In the genomic region with DNA sequence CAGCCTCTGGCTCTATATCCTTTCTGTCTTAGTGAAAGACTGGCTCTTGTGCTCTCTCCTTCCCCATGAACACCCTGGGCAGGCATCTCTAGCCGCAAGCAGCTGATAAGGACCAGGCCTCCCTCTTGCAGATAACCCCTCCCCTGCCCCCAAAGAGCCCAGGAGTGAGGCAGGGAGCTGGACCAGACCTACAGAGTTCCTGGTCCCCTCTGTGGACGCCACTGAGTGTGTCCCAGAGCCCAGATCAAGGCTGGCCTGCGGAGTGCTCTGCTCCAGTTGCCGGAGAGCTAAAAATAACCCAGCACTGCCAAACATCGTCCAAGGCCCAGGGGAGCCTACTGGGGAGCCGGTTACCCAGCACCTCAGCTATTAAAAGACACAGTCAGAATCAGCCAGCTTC, we compare ENCODE assay signal across 11 mouse cellular contexts.
A peak's percentile ranks its signal among the peaks of the same experiment; 100 is the strongest.
DNase-seq lines count a peak whose midpoint lies in the region; ATAC-seq lines count a peak whose summit lies in the region.
"Had no signal": no experiment of that assay in that cellular context is flagged by ENCODE, and none has a peak within 500 bp of the region (broad histone marks: within the 10 kb centered on the region; RNA-seq: fewer than 3 reads in every experiment).

No protein-coding gene starts in this region.

- 43% methylated on average over 6 of the region's 6 CpGs for WGBS in forebrain, embryonic 11.5 days
- 52% methylated on average over 6 of the region's 6 CpGs for WGBS in forebrain, embryonic 16.5 days
- 20% methylated on average over 6 of the region's 6 CpGs for WGBS in heart, embryonic 15.5 days
- 15% methylated on average over 6 of the region's 6 CpGs for WGBS in liver, embryonic 16.5 days (ENCODE audit: insufficient replicate concordance)

- no peak overlapping the region for H3K4me2 ChIP-seq in forebrain, embryonic 11.5 days (ENCODE audit: low read depth, low read length, severe bottlenecking)
- H3K4me2 ChIP-seq in forebrain, embryonic 16.5 days (ENCODE audit: low read length): no peak overlapping the region
- H3K4me2 ChIP-seq in heart, embryonic 15.5 days: peak overlapping the region; percentile 31
- H3K4me2 ChIP-seq in liver, embryonic 16.5 days (ENCODE audit: low read depth, low read length): 0 out of 2 replicates have a peak overlapping the region, but pooled peaks have one; percentile 8
- H3K4me2 ChIP-seq: forebrain, embryonic 13.5 days had no signal

- DNase-seq in forebrain, embryonic 11.5 days (ENCODE audit: low spot score): peak; percentile 44
- DNase-seq in adrenal gland, postnatal 10 days: peak; percentile 65
- no peak for DNase-seq in cerebellum, adult 18-20 months
- no peak for DNase-seq in left cerebral cortex, adult 8-10 months (ENCODE audit: low spot score in 2 of 2)
- DNase-seq in cerebellum, postnatal 4 days (ENCODE audit: low spot score in 2 of 2): no peak
- DNase-seq: cerebellum, postnatal 10 days; kidney, postnatal 4 days had no signal

- H3K27me3 ChIP-seq in forebrain, embryonic 11.5 days (ENCODE audit: control insufficient read depth, insufficient read depth, low read length): no peaks in the 10 kb centered on the region
- no peaks in the 10 kb centered on the region for H3K27me3 ChIP-seq in forebrain, embryonic 16.5 days (replicated peaks; ENCODE audit: control insufficient read depth, insufficient read depth, low read length)
- no peaks in the 10 kb centered on the region for H3K27me3 ChIP-seq in heart, embryonic 15.5 days
- H3K27me3 ChIP-seq in liver, embryonic 16.5 days (ENCODE audit: control insufficient read depth, insufficient read depth, low read depth, low read length): no peaks in the 10 kb centered on the region
- H3K27me3 ChIP-seq: forebrain, embryonic 13.5 days had no signal

- no peaks in the 10 kb centered on the region for H3K4me1 ChIP-seq in forebrain, embryonic 11.5 days (replicated peaks; ENCODE audit: control insufficient read depth, insufficient read depth, low read length)
- peaks cover 4% of the 10 kb centered on the region; the same call in 1 of the 2 replicates for H3K4me1 ChIP-seq in forebrain, embryonic 16.5 days (replicated peaks; ENCODE audit: control insufficient read depth, insufficient read depth, low read length)
- H3K4me1 ChIP-seq in heart, embryonic 15.5 days (replicated peaks): peaks cover 26% of the 10 kb centered on the region
- H3K4me1 ChIP-seq in liver, embryonic 16.5 days (ENCODE audit: control insufficient read depth, low read depth, low read length): peaks cover 35% of the 10 kb centered on the region
- H3K4me1 ChIP-seq: forebrain, embryonic 13.5 days had no signal

- no peak overlapping the region for H3K9ac ChIP-seq in forebrain, embryonic 11.5 days (ENCODE audit: low read length)
- H3K9ac ChIP-seq in forebrain, embryonic 16.5 days (replicated peaks; ENCODE audit: low read depth, low read length): no peak overlapping the region
- H3K9ac ChIP-seq in heart, embryonic 15.5 days: 0 out of 2 replicates have a peak overlapping the region, but pooled peaks have one; percentile 23
- H3K9ac ChIP-seq in liver, embryonic 16.5 days (ENCODE audit: low read depth, low read length): no peak overlapping the region; the same call in 1 of the 2 replicates
- H3K9ac ChIP-seq: forebrain, embryonic 13.5 days had no signal

- no peaks in the 10 kb centered on the region for H3K9me3 ChIP-seq in forebrain, embryonic 11.5 days (ENCODE audit: control insufficient read depth, low read length)
- H3K9me3 ChIP-seq in forebrain, embryonic 16.5 days (ENCODE audit: control insufficient read depth, low read length): no peaks in the 10 kb centered on the region
- H3K9me3 ChIP-seq in heart, embryonic 15.5 days (replicated peaks): no peaks in the 10 kb centered on the region
- no peaks in the 10 kb centered on the region for H3K9me3 ChIP-seq in liver, embryonic 16.5 days (replicated peaks; ENCODE audit: control insufficient read depth, low read length)
- H3K9me3 ChIP-seq: forebrain, embryonic 13.5 days had no signal

- no peak for ATAC-seq in forebrain, embryonic 11.5 days (replicated peaks; ENCODE audit: low FRiP score)
- ATAC-seq in forebrain, embryonic 16.5 days: no peak
- peak; percentile 82 for ATAC-seq in heart, embryonic 15.5 days (replicated peaks; ENCODE audit: insufficient number of reproducible peaks, insufficient read depth, low FRiP score, low read depth)
- ATAC-seq in liver, embryonic 16.5 days (ENCODE audit: low read depth): peak; percentile 14
- ATAC-seq: forebrain, embryonic 13.5 days had no signal

- no peaks in the 10 kb centered on the region for H3K36me3 ChIP-seq in forebrain, embryonic 11.5 days (ENCODE audit: control insufficient read depth, insufficient read depth, low read length)
- no peaks in the 10 kb centered on the region for H3K36me3 ChIP-seq in forebrain, embryonic 16.5 days (ENCODE audit: control insufficient read depth, insufficient read depth)
- H3K36me3 ChIP-seq in heart, embryonic 15.5 days: no peaks in the 10 kb centered on the region
- H3K36me3 ChIP-seq in liver, embryonic 16.5 days (ENCODE audit: control insufficient read depth, insufficient read depth): no peaks in the 10 kb centered on the region

- H3K27ac ChIP-seq in forebrain, embryonic 11.5 days (ENCODE audit: low read depth, low read length): no peak overlapping the region
- H3K27ac ChIP-seq in forebrain, embryonic 16.5 days (ENCODE audit: low read length): no peak overlapping the region
- peak overlapping the region; percentile 94 for H3K27ac ChIP-seq in heart, embryonic 15.5 days
- H3K27ac ChIP-seq in liver, embryonic 16.5 days (ENCODE audit: low read length): peak overlapping the region; percentile 84
- H3K27ac ChIP-seq: forebrain, embryonic 13.5 days had no signal

- no peak overlapping the region for H3K4me3 ChIP-seq in forebrain, embryonic 11.5 days (ENCODE audit: low read depth, low read length)
- no peak overlapping the region for H3K4me3 ChIP-seq in forebrain, embryonic 16.5 days (replicated peaks; ENCODE audit: low read length)
- no peak overlapping the region for H3K4me3 ChIP-seq in heart, embryonic 15.5 days
- H3K4me3 ChIP-seq in liver, embryonic 16.5 days (ENCODE audit: low read depth, low read length): no peak overlapping the region
- H3K4me3 ChIP-seq: forebrain, embryonic 13.5 days had no signal

Comparison
In these comparisons a context has a peak if more than half of its experiments do, and no peak if none do; other contexts are left out.
1. ATAC-seq: peak in heart, embryonic 15.5 days (single experiment) and liver, embryonic 16.5 days (single experiment); none in forebrain, embryonic 11.5 days (single experiment) and forebrain, embryonic 16.5 days (single experiment).
2. DNase-seq: peak in forebrain, embryonic 11.5 days (single experiment) and adrenal gland, postnatal 10 days (single experiment); none in cerebellum, adult 18-20 months (0 of 2), left cerebral cortex, adult 8-10 months (0 of 2) and cerebellum, postnatal 4 days (0 of 2).
3. H3K27ac ChIP-seq: peak in heart, embryonic 15.5 days (single experiment) and liver, embryonic 16.5 days (single experiment); none in forebrain, embryonic 11.5 days (single experiment) and forebrain, embryonic 16.5 days (single experiment).
4. H3K4me2 ChIP-seq: peak in heart, embryonic 15.5 days (single experiment) and liver, embryonic 16.5 days (single experiment); none in forebrain, embryonic 11.5 days (single experiment) and forebrain, embryonic 16.5 days (single experiment).